Mouse (Mus musculus) splenic B cell, adult 2 months (primary cell): ENCODE results near the gene Crispld2.
A peak's percentile ranks its signal among the peaks of the same experiment; 100 is the strongest.

Experiments used
- DNase-seq: peaks from one replicate; pipeline ENCODE4 v3.0.0-alpha.2; 2011; ENCODE audit warnings: low read depth, low spot score
- H3K27me3 ChIP-seq: 2 replicates; pipeline ENCODE4 v1.6.1; 2012; ENCODE audit warnings: mild to moderate bottlenecking, low read length, moderate library complexity, mixed read lengths; ENCODE audit not compliant: control insufficient read depth, poor library complexity, insufficient read depth, severe bottlenecking
- H3K36me3 ChIP-seq: 2 replicates; pipeline ENCODE4 v1.6.1; 2012; ENCODE audit warnings: mild to moderate bottlenecking, low read length, moderate library complexity, mixed read lengths; ENCODE audit not compliant: control insufficient read depth, poor library complexity, insufficient read depth, severe bottlenecking

The Crispld2 gene

GRCm38 (mm10) chr8:120083261-120083660, 91.0 kb downstream of the Crispld2 start:
- Histone ChIP-seq H3K36me3 (peaks cover 10% of the 10 kb centered on the region), H3K27me3 (no peaks in the 10 kb centered on the region)
- no peak for DNase-seq

GRCm38 (mm10) chr8:120084783-120085182, 92.5 kb downstream of the Crispld2 start:
- Histone ChIP-seq H3K36me3 (peaks cover 10% of the 10 kb centered on the region), H3K27me3 (no peaks in the 10 kb centered on the region)
- no peak for DNase-seq

GRCm38 (mm10) chr8:120089511-120089910, 97.3 kb downstream of the Crispld2 start:
- no peak for DNase-seq
- Histone ChIP-seq H3K36me3 (peaks cover 9% of the 10 kb centered on the region), H3K27me3 (no peaks in the 10 kb centered on the region)

GRCm38 (mm10) chr8:120091032-120091431, 98.8 kb downstream of the Crispld2 start:
- Histone ChIP-seq H3K27me3 (no peaks in the 10 kb centered on the region), H3K36me3 (peaks cover 7% of the 10 kb centered on the region; the same call in 1 of the 2 replicates)
- DNase-seq = no peak

GRCm38 (mm10) chr8:120093103-120093502, 100.9 kb downstream of the Crispld2 start:
- Histone ChIP-seq H3K36me3 (no peaks in the 10 kb centered on the region; the same call in 1 of the 2 replicates), H3K27me3 (no peaks in the 10 kb centered on the region)
- DNase-seq = no peak

- DNase-seq = no peak
- H3K27me3 ChIP-seq = no peaks in the 10 kb centered on the region
- no peaks in the 10 kb centered on the region; the same call in 1 of the 2 replicates for H3K36me3 ChIP-seq
Observed at GRCm38 (mm10) chr8:120094801-120095200, 102.6 kb downstream of the Crispld2 start.

- DNase-seq = no peak
Observed at GRCm38 (mm10) chr8:120096486-120096885, 104.2 kb downstream of the Crispld2 start.

GRCm38 (mm10) chr8:120100388-120101067, 108.3 kb downstream of the Crispld2 start:
- Histone ChIP-seq H3K36me3 (no peaks in the 10 kb centered on the region), H3K27me3 (no peaks in the 10 kb centered on the region)
- peak; percentile 20 for DNase-seq

More at GRCm38 (mm10) chr8:120096486-120096885, 104.2 kb downstream of the Crispld2 start:
- no peaks in the 10 kb centered on the region; the same call in 1 of the 2 replicates for H3K36me3 ChIP-seq
- no peaks in the 10 kb centered on the region for H3K27me3 ChIP-seq

GRCm38 (mm10) chr8:120101068-120101972, 109.1 kb downstream of the Crispld2 start, which contains the start of gene Zdhhc7:
Gene Zdhhc7, minus strand, starts transcription at chr8:120101482.
- no peaks in the 10 kb centered on the region for H3K27me3 ChIP-seq
- peak; percentile 70 for DNase-seq
- no peaks in the 10 kb centered on the region for H3K36me3 ChIP-seq
